Mouse (Mus musculus) kidney, postnatal 14 days (tissue): ENCODE measurements around the gene Sema3d.

ENCODE experiments used
- DNase-seq: peaks from one replicate; pipeline ENCODE4 v3.0.0; 2022; ENCODE audit warnings: mixed read lengths

Gene Sema3d

GRCm38 (mm10) chr5:12637763-12638468, 254.7 kb downstream of the Sema3d start:
- DNase-seq, result no peak
